Mouse (Mus musculus): ENCODE results near the gene Hist1h3c. TPM values are rescaled to one million over a fixed set of nuclear protein-coding genes. Genes with fewer than 3 reads are reported as not detected.
"Not testable (repeated sequence)": the region's sequence is repeated elsewhere in the genome, so short reads cannot be mapped to it uniquely, and the experiment has no call there.

The Hist1h3c gene
- polyA plus RNA-seq, 1 experiment from 2014 or later, result 0.73 TPM

GRCm38 (mm10) chr13:23764324-23765171 lies 19.1 kb upstream of the Hist1h3c start:
- in situ Hi-C loops (cut with MboI; ENCODE audit: low pct_unique_long_range_greater_than_20kb), result loop anchor here (25.0 kb wide), 1 partner anchor 1977 kb away; the partner anchor contains the start of genes Hist1h1b, Hist1h2an, Hist1h2bp and Hist1h3i
- TF ChIP-seq CTCF (IDR thresholded peaks at IDR 0.05), result no peak
- DNase-seq (ENCODE audit: low read depth, low spot score) (no peak), ATAC-seq (no peak)
- POLR2A ChIA-PET, result no interaction called here
- CTCF ChIA-PET, result no interaction called here
- no peaks in the 10 kb centered on the region for H3K27me3 ChIP-seq

DNA sequence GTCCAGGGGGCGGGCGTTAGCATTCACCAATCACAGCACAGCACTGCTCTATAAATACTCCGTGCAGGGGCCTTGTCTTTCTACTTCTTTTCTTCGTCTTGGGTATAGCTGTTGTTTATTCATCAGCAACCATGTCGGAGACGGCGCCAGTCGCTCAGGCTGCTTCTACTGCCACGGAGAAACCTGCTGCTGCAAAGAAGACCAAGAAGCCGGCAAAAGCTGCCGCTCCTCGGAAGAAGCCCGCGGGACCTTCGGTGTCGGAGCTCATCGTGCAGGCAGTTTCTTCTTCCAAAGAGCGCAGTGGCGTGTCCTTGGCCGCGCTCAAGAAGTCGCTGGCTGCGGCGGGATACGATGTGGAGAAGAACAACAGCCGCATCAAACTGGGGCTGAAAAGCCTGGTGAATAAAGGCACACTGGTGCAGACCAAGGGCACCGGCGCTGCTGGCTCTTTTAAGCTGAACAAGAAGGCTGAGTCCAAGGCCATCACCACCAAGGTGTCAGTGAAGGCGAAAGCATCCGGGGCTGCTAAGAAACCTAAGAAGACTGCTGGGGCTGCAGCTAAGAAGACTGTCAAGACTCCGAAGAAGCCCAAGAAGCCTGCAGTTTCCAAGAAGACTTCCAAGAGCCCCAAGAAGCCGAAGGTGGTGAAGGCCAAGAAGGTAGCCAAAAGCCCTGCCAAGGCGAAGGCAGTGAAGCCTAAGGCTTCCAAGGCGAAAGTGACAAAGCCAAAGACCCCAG lies 18.4 kb upstream of the Hist1h3c start, which contains the start of gene Hist1h1a:
Gene Hist1h1a, plus strand, starts transcription at position 81 of the 738 bp plus-strand sequence.
- DNase-seq (ENCODE audit: low read depth, low spot score) (peak; percentile 64), ATAC-seq (peak; percentile 52)
- in situ Hi-C loops (cut with MboI; ENCODE audit: low pct_unique_long_range_greater_than_20kb), result loop anchor here (25.0 kb wide), 1 partner anchor 1976 kb away; the partner anchor contains the start of genes Hist1h1b, Hist1h2an, Hist1h2bp and Hist1h3i
- no peak for TF ChIP-seq CTCF (IDR thresholded peaks at IDR 0.05)
- ChIA-PET POLR2A (interaction anchor here (0.9 to 1.7 kb wide), 3 partner anchors 9 to 23 kb away, joined by 3 to 4 read pairs (median 4); no protein-coding TSS in a partner anchor), CTCF (interaction anchor here (1.2 kb wide), 1 partner anchor 10 kb away, joined by 4 read pairs; no protein-coding TSS in a partner anchor)
- no peaks in the 10 kb centered on the region for H3K27me3 ChIP-seq

DNA sequence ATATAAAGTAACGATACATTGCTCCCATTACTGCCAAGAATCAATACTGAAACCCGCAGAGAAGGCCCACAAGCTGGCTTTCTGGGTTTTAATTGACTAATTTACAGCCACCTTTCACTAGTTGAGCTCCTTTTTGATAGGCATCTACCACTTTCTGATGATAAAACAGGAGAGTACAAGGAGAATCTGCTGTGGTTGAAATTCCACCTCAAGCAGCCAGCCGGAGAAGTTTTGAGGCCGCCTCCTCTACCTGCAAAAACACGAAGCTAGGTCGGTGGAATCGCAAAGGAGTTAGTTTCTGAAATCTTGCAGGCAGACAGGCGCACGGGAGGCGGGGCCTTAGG lies 17.8 kb upstream of the Hist1h3c start:
- in situ Hi-C loops (cut with MboI; ENCODE audit: low pct_unique_long_range_greater_than_20kb), result loop anchor here (25.0 kb wide), 1 partner anchor 1976 kb away; the partner anchor contains the start of genes Hist1h1b, Hist1h2an, Hist1h2bp and Hist1h3i
- ATAC-seq (no peak), DNase-seq (ENCODE audit: low read depth, low spot score) (no peak)
- TF ChIP-seq CTCF (IDR thresholded peaks at IDR 0.05), result no peak
- H3K27me3 ChIP-seq, result no peaks in the 10 kb centered on the region
- ChIA-PET CTCF (interaction anchor here (1.2 kb wide), 1 partner anchor 10 kb away, joined by 4 read pairs; no protein-coding TSS in a partner anchor), POLR2A (interaction anchor here (0.9 to 1.7 kb wide), 3 partner anchors 9 to 22 kb away, joined by 3 to 4 read pairs (median 4); no protein-coding TSS in a partner anchor)

GRCm38 (mm10) chr13:23761871-23762821 lies 16.7 kb upstream of the Hist1h3c start, which contains the start of gene Hist1h3a:
Gene Hist1h3a, minus strand, starts transcription at chr13:23762386.
- DNase-seq (ENCODE audit: low read depth, low spot score), result peak; percentile 95
- POLR2A ChIA-PET, result interaction anchor here (1.7 kb wide), 1 partner anchor 21 kb away, joined by 4 read pairs; no protein-coding TSS in a partner anchor
- in situ Hi-C loops (cut with MboI; ENCODE audit: low pct_unique_long_range_greater_than_20kb), result loop anchor here (25.0 kb wide), 1 partner anchor 1975 kb away; the partner anchor contains the start of genes Hist1h1b, Hist1h2an, Hist1h2bp and Hist1h3i
- H3K27me3 ChIP-seq, result not testable (repeated sequence)
- CTCF ChIA-PET, result interaction anchor here (1.2 kb wide), 1 partner anchor 8 kb away, joined by 4 read pairs; no protein-coding TSS in a partner anchor
- peak; percentile 63 for ATAC-seq

DNA sequence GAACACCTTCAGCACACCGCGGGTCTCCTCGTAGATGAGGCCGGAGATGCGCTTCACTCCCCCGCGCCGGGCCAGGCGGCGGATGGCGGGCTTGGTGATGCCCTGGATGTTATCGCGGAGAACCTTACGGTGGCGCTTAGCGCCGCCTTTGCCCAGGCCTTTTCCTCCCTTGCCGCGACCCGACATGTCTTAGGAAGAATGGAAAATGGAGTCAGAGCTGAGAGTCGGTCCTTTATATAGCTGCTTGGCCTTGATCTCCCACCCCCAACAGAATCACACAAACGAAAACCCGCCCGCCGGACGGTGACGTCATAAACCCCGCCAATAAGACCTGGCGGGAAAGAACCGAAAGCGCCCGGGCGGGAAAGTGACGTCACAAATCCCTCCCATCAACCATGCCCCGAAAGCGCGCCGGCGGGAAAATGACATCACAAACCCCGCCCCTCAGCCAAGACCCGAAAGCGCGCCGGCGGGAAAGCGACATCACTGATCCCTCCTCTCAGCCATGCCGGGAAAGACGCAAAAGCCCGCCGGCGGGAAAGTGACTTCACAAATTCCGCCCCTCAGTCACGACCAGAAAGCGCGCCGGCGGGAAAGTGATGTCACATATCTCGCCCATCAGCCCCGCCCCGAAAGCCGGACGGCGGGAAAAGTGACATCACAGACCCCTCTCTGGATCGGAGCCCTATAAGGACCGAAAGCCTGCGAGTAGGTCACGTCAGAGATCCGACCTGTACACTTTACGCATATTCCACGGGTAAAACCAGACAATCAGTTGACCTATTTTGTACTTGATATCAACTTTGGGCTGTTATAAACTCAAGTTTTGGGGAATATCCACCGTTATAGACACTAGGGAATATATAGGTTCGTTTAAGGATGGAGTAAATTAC lies 15.8 kb upstream of the Hist1h3c start, which contains the start of gene Hist1h4a:
Gene Hist1h4a, minus strand, starts transcription at position 259 of the 893 bp plus-strand sequence.
- POLR2A ChIA-PET, result interaction anchor here (0.7 kb wide), 1 partner anchor 10 kb away, joined by 3 read pairs; the partner anchor contains the start of gene Hist1h3b
- in situ Hi-C loops (cut with MboI; ENCODE audit: low pct_unique_long_range_greater_than_20kb), result loop anchor here (25.0 kb wide), 1 partner anchor 1974 kb away; the partner anchor contains the start of genes Hist1h1b, Hist1h2an, Hist1h2bp and Hist1h3i
- DNase-seq (ENCODE audit: low read depth, low spot score), result peak; percentile 94
- CTCF ChIA-PET, result no interaction called here
- TF ChIP-seq CTCF (IDR thresholded peaks at IDR 0.05), result no peak
- no peaks in the 10 kb centered on the region for H3K27me3 ChIP-seq
- ATAC-seq, result peak; percentile 32

- H3K27me3 ChIP-seq, result no peaks in the 10 kb centered on the region
- no peak for TF ChIP-seq CTCF (IDR thresholded peaks at IDR 0.05)
- POLR2A ChIA-PET, result no interaction called here
- ATAC-seq, result no peak
- CTCF ChIA-PET, result interaction anchor here (0.9 to 1.5 kb wide), 2 partner anchors 13 to 24 kb away, joined by 3 read pairs; partner anchors contain the start of gene Hist1h2bb
- DNase-seq (ENCODE audit: low read depth, low spot score), result no peak
- in situ Hi-C loops (cut with MboI; ENCODE audit: low pct_unique_long_range_greater_than_20kb), result loop anchor here (25.0 kb wide), 1 partner anchor 1973 kb away; the partner anchor contains the start of genes Hist1h1b, Hist1h2an, Hist1h2bp and Hist1h3i
Measured at GRCm38 (mm10) chr13:23760240-23760971, 15.0 kb upstream of the Hist1h3c start.

DNA sequence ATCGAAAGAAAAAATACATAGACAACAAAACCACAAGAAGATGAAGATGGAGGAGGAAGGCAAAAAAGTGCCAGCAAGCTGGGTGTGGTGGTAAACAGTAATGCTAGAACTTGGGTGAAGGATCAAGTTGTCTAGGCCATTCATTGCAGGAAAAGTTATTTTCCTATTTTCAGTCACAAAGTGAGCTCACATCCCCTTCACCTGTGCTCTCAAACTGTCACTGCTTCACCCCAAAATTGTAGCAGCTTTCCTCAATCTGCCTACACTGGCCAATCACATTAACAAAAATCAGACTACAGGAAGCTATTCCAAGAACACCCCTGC lies 14.5 kb upstream of the Hist1h3c start:
- H3K27me3 ChIP-seq, result no peaks in the 10 kb centered on the region
- DNase-seq (ENCODE audit: low read depth, low spot score) (no peak), ATAC-seq (no peak)
- POLR2A ChIA-PET, result interaction anchor here (1.4 kb wide), 1 partner anchor 61 kb away, joined by 4 read pairs; the partner anchor contains the start of gene Hist1h4c
- in situ Hi-C loops (cut with MboI; ENCODE audit: low pct_unique_long_range_greater_than_20kb), result loop anchor here (25.0 kb wide), 1 partner anchor 1973 kb away; the partner anchor contains the start of genes Hist1h1b, Hist1h2an, Hist1h2bp and Hist1h3i
- CTCF ChIA-PET, result interaction anchor here (0.9 to 1.5 kb wide), 2 partner anchors 13 to 23 kb away, joined by 3 read pairs; partner anchors contain the start of gene Hist1h2bb
- TF ChIP-seq CTCF (IDR thresholded peaks at IDR 0.05), result no peak

Data from Patski (cell line).